Mouse (Mus musculus): Measurements from ENCODE around the gene Fam167b. TPM values are rescaled to one million over a fixed set of nuclear protein-coding genes. Genes with fewer than 3 reads are reported as not detected.

The Fam167b gene
- 5.1 and 5.7 TPM in 2 replicates for polyA plus RNA-seq (2015; fragmentation: Nextera tagmentation; extraction: Ambion mirVana)

DNA sequence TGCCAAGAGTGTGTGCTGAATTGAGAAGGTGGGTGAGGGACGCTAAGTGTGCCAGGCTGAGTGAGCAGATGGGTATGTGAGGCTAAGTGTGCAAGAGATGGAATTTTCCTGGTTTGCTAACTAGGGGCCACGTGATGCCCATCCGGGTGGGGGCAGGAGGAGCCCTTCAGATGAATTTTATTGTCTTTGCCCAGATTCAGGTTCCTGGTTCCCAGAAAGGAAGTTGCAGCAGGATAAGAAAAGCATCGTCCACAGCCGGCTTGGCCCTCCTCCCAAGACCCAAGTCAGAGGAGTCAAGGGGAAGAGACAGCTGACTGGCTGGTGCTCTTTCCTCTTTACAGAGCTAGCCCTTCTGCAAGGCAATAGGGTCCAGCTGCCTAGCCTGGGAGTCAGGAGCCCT lies at the start of gene Fam167b:
Fam167b (minus strand) TSS at position 84 of the 400 bp plus-strand sequence.
- H3K9me3 ChIP-seq (replicated peaks; ENCODE audit: control insufficient read depth, low read length) = no peaks in the 10 kb centered on the region
- H3K27ac ChIP-seq (ENCODE audit: low read length) = peak within 1 kb of the TSS; percentile 70
- peaks cover 7% of the 10 kb centered on the region for H3K4me1 ChIP-seq (ENCODE audit: control insufficient read depth, insufficient read depth, low read length)
- 54% methylated on average over 5 of the region's 5 CpGs for WGBS
- no peaks in the 10 kb centered on the region for H3K36me3 ChIP-seq (ENCODE audit: control insufficient read depth, insufficient read depth)
- H3K9ac ChIP-seq (ENCODE audit: low read length) = peak within 1 kb of the TSS; percentile 6; the same call in 1 of the 2 replicates
- 0 out of 2 replicates have a peak, but pooled peaks have one; percentile 16 for ATAC-seq (replicated peaks; ENCODE audit: extremely low read depth, insufficient read depth, low FRiP score)
- no peaks in the 10 kb centered on the region for H3K27me3 ChIP-seq (ENCODE audit: control insufficient read depth, insufficient read depth, low read length)
- H3K4me3 ChIP-seq (ENCODE audit: low read length) = no peak within 1 kb of the TSS
- H3K4me2 ChIP-seq (ENCODE audit: low read depth, low read length) = peak within 1 kb of the TSS; percentile 35

DNA sequence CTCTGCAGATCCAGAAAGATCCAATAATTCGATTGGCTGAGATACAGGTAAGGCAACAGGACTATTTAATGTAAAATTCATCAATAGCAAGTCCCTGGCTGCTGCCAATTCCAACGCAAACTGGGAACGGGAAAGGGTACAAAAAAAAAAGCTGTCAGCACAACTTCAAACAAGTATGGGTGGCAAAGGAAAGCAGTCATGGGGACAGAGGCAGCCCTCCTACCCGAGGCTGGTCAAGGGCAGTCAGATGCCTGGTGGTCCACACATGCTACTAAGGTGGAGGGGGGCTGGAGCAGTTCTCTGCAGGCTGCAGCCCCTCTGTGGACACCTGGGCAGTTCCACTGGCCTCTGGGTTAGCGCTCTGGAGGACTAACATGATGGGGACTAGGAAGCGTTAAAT lies 47.7 kb upstream of the Fam167b start:
- peaks cover 37% of the 10 kb centered on the region for H3K36me3 ChIP-seq (ENCODE audit: control insufficient read depth, insufficient read depth)
- ATAC-seq (replicated peaks; ENCODE audit: extremely low read depth, insufficient read depth, low FRiP score) = no peak
- 71% methylated on average over 6 of the region's 6 CpGs for WGBS

DNA sequence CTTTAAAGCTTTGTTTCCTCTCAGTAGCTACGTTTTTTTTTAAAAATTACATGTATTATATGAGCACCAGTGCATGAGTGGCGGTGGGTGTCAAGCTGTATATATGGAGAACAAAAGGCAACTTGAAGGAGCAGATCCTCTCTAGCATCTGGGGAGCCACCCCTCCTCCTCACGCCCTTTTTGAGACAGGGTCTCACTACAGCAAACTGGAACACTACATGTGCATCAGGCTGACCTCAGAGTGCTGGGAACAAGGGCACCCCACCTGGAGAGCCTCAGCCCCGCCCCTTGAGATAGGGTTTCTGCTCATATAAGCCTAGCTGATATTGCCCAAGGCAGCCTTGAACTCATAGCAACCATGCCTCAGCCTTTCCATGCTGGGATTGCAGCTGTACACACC lies 47.1 kb upstream of the Fam167b start:
- H3K9ac ChIP-seq (ENCODE audit: low read length) = no peak overlapping the region; the same call in 1 of the 2 replicates
- WGBS = 47% methylated on average over 4 of the region's 4 CpGs
- no peak for ATAC-seq (replicated peaks; ENCODE audit: extremely low read depth, insufficient read depth, low FRiP score)

More for the DNA sequence above, 47.7 kb upstream of the Fam167b start:
- Histone ChIP-seq H3K27me3 (ENCODE audit: control insufficient read depth, insufficient read depth, low read length) (no peaks in the 10 kb centered on the region), H3K9me3 (replicated peaks; ENCODE audit: control insufficient read depth, low read length) (no peaks in the 10 kb centered on the region), H3K4me1 (ENCODE audit: control insufficient read depth, insufficient read depth, low read length) (peaks cover 25% of the 10 kb centered on the region), H3K4me3 (ENCODE audit: low read length) (no peak overlapping the region), H3K27ac (ENCODE audit: low read length) (no peak overlapping the region), H3K9ac (ENCODE audit: low read length) (no peak overlapping the region), H3K4me2 (ENCODE audit: low read depth, low read length) (no peak overlapping the region)

GRCm38 (mm10) chr4:129625029-129625370 lies 46.7 kb upstream of the Fam167b start:
- peaks cover 30% of the 10 kb centered on the region for H3K36me3 ChIP-seq (ENCODE audit: control insufficient read depth, insufficient read depth)
- no peaks in the 10 kb centered on the region for H3K9me3 ChIP-seq (replicated peaks; ENCODE audit: control insufficient read depth, low read length)
- H3K4me3 ChIP-seq (ENCODE audit: low read length) = peak overlapping the region; percentile 84
- 2% methylated on average over 6 of the region's 6 CpGs for WGBS
- H3K4me1 ChIP-seq (ENCODE audit: control insufficient read depth, insufficient read depth, low read length) = peaks cover 25% of the 10 kb centered on the region
- H3K27ac ChIP-seq (ENCODE audit: low read length) = peak overlapping the region; percentile 81
- H3K4me2 ChIP-seq (ENCODE audit: low read depth, low read length) = peak overlapping the region; percentile 83
- no peaks in the 10 kb centered on the region for H3K27me3 ChIP-seq (ENCODE audit: control insufficient read depth, insufficient read depth, low read length)
- peak overlapping the region; percentile 65 for H3K9ac ChIP-seq (ENCODE audit: low read length)
- 0 out of 2 replicates have a peak, but pooled peaks have one; percentile 5 for ATAC-seq (replicated peaks; ENCODE audit: extremely low read depth, insufficient read depth, low FRiP score)

More for the DNA sequence above, 47.1 kb upstream of the Fam167b start:
- H3K9me3 ChIP-seq (replicated peaks; ENCODE audit: control insufficient read depth, low read length) = no peaks in the 10 kb centered on the region
- H3K4me1 ChIP-seq (ENCODE audit: control insufficient read depth, insufficient read depth, low read length) = peaks cover 25% of the 10 kb centered on the region
- no peak overlapping the region for H3K4me3 ChIP-seq (ENCODE audit: low read length)
- peaks cover 35% of the 10 kb centered on the region for H3K36me3 ChIP-seq (ENCODE audit: control insufficient read depth, insufficient read depth)
- peak overlapping the region; percentile 83 for H3K4me2 ChIP-seq (ENCODE audit: low read depth, low read length)
- H3K27ac ChIP-seq (ENCODE audit: low read length) = peak overlapping the region; percentile 81
- no peaks in the 10 kb centered on the region for H3K27me3 ChIP-seq (ENCODE audit: control insufficient read depth, insufficient read depth, low read length)

GRCm38 (mm10) chr4:129624281-129625028 lies 46.1 kb upstream of the Fam167b start:
- Histone ChIP-seq H3K9me3 (replicated peaks; ENCODE audit: control insufficient read depth, low read length) (no peaks in the 10 kb centered on the region), H3K27ac (ENCODE audit: low read length) (peak overlapping the region; percentile 93), H3K4me2 (ENCODE audit: low read depth, low read length) (peak overlapping the region; percentile 83), H3K36me3 (ENCODE audit: control insufficient read depth, insufficient read depth) (peaks cover 26% of the 10 kb centered on the region), H3K27me3 (ENCODE audit: control insufficient read depth, insufficient read depth, low read length) (no peaks in the 10 kb centered on the region), H3K4me3 (ENCODE audit: low read length) (peak overlapping the region; percentile 84), H3K4me1 (ENCODE audit: control insufficient read depth, insufficient read depth, low read length) (peaks cover 25% of the 10 kb centered on the region), H3K9ac (ENCODE audit: low read length) (peak overlapping the region; percentile 87)
- ATAC-seq (replicated peaks; ENCODE audit: extremely low read depth, insufficient read depth, low FRiP score) = peak; percentile 90
- under 1% methylated on average over 18 of the region's 18 CpGs for WGBS

GRCm38 (mm10) chr4:129623681-129624091 lies 45.3 kb upstream of the Fam167b start, which contains the start of gene Ccdc28b:
Gene Ccdc28b, minus strand, starts transcription at chr4:129623947.
- Histone ChIP-seq H3K36me3 (ENCODE audit: control insufficient read depth, insufficient read depth) (peaks cover 18% of the 10 kb centered on the region), H3K9me3 (replicated peaks; ENCODE audit: control insufficient read depth, low read length) (no peaks in the 10 kb centered on the region), H3K4me2 (ENCODE audit: low read depth, low read length) (peak within 1 kb of the TSS; percentile 83), H3K27me3 (ENCODE audit: control insufficient read depth, insufficient read depth, low read length) (no peaks in the 10 kb centered on the region), H3K4me1 (ENCODE audit: control insufficient read depth, insufficient read depth, low read length) (peaks cover 25% of the 10 kb centered on the region), H3K4me3 (ENCODE audit: low read length) (peak within 1 kb of the TSS; percentile 84), H3K9ac (ENCODE audit: low read length) (peak within 1 kb of the TSS; percentile 87), H3K27ac (ENCODE audit: low read length) (peak within 1 kb of the TSS; percentile 93)
- peak; percentile 28; the same call in 1 of the 2 replicates for ATAC-seq (replicated peaks; ENCODE audit: extremely low read depth, insufficient read depth, low FRiP score)
- WGBS = 0% methylated on average over 10 of the region's 10 CpGs

DNA sequence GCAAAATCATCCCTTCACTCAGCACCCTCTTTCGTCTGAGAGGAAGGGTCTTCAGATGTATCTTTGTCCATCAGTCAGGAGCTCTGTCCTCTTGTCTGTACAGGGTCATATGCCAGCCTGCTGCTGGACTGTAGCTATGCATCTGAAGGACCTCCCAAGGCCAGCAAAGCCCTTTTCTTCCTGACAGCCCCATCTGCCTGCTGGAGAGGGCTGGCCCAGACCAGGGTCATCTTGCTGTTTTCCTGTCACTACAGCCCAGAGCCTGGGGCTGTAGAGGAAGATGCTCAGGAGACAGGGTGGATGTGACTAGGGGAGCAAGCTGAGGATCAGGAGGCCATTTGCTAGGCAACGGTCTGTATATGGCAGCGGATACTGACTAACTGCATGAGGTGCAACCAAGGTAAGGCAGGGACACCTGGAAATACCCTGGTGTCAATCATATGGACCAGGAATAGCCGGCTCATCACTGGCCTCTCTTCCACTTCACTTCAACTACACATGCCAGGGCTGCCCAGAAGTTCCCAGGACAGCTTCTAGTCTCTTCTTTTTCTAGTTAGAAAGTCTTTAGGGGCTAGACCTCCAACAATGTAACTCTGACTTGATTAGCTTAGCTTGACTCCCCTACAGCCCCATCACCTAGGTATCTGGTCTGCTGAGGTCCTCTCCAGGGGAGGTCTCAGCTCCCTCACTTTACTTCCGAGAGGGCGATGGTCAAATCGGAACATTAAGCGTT lies 44.6 kb upstream of the Fam167b start:
- Histone ChIP-seq H3K4me3 (ENCODE audit: low read length) (peak overlapping the region; percentile 84), H3K9ac (ENCODE audit: low read length) (peak overlapping the region; percentile 87), H3K4me1 (ENCODE audit: control insufficient read depth, insufficient read depth, low read length) (peaks cover 31% of the 10 kb centered on the region), H3K27ac (ENCODE audit: low read length) (peak overlapping the region; percentile 93), H3K9me3 (replicated peaks; ENCODE audit: control insufficient read depth, low read length) (no peaks in the 10 kb centered on the region), H3K4me2 (ENCODE audit: low read depth, low read length) (peak overlapping the region; percentile 83), H3K27me3 (ENCODE audit: control insufficient read depth, insufficient read depth, low read length) (no peaks in the 10 kb centered on the region), H3K36me3 (ENCODE audit: control insufficient read depth, insufficient read depth) (peaks cover 13% of the 10 kb centered on the region)
- WGBS = 20% methylated on average over 8 of the region's 8 CpGs
- no peak for ATAC-seq (replicated peaks; ENCODE audit: extremely low read depth, insufficient read depth, low FRiP score)

- Histone ChIP-seq H3K27ac (ENCODE audit: low read length) (peak overlapping the region; percentile 56), H3K9me3 (replicated peaks; ENCODE audit: control insufficient read depth, low read length) (no peaks in the 10 kb centered on the region), H3K27me3 (ENCODE audit: control insufficient read depth, insufficient read depth, low read length) (no peaks in the 10 kb centered on the region), H3K9ac (ENCODE audit: low read length) (peak overlapping the region; percentile 87; the same call in 1 of the 2 replicates), H3K4me3 (ENCODE audit: low read length) (peak overlapping the region; percentile 84), H3K4me2 (ENCODE audit: low read depth, low read length) (peak overlapping the region; percentile 83), H3K4me1 (ENCODE audit: control insufficient read depth, insufficient read depth, low read length) (peaks cover 32% of the 10 kb centered on the region), H3K36me3 (ENCODE audit: control insufficient read depth, insufficient read depth) (peaks cover 10% of the 10 kb centered on the region)
- 72% methylated on average over 11 of the region's 11 CpGs for WGBS
- no peak for ATAC-seq (replicated peaks; ENCODE audit: extremely low read depth, insufficient read depth, low FRiP score)
These were observed 43.9 kb upstream of the Fam167b start for GRCm38 (mm10) chr4:129622120-129622802.
